Mouse (Mus musculus) stomach, embryonic 15.5 days (tissue): ENCODE results near the gene F10. TPM values are rescaled to one million over a fixed set of nuclear protein-coding genes. Genes with fewer than 3 reads are reported as not detected.

ENCODE experiments used
- ATAC-seq: fragments of 200-750 bp; cut with Nextera tagmentation; 2 replicates; pipeline ENCODE4 v1.8.0; 2017; ENCODE audit warnings: low read depth, moderate number of reproducible peaks, moderate TSS enrichment; ENCODE audit not compliant: insufficient read depth, low FRiP score
- H3K27ac ChIP-seq: fragments of 300-500 bp; sonication (generic); 2 replicates; pipeline ENCODE4 v1.5.1; 2015; ENCODE audit warnings: mild to moderate bottlenecking, inconsistent platforms
- H3K27me3 ChIP-seq: fragments of 300-500 bp; sonication (generic); replicated peaks from 2 replicates; pipeline ENCODE4 v1.6.1; 2015; ENCODE audit warnings: inconsistent platforms
- H3K36me3 ChIP-seq: fragments of 300-500 bp; sonication (generic); 2 replicates; pipeline ENCODE4 v1.6.1; 2015; ENCODE audit warnings: inconsistent platforms
- H3K4me1 ChIP-seq: fragments of 300-500 bp; sonication (generic); 2 replicates; pipeline ENCODE4 v1.6.1; 2015; ENCODE audit warnings: inconsistent platforms
- H3K4me2 ChIP-seq: fragments of 300-500 bp; sonication (generic); 2 replicates; pipeline ENCODE4 v1.6.1; 2015; ENCODE audit warnings: mild to moderate bottlenecking, inconsistent platforms
- H3K4me3 ChIP-seq: fragments of 300-500 bp; sonication (generic); replicated peaks from 2 replicates; pipeline ENCODE4 v1.5.1; 2015; ENCODE audit warnings: inconsistent platforms
- H3K9ac ChIP-seq: fragments of 300-500 bp; sonication (generic); 2 replicates; pipeline ENCODE4 v1.6.1; 2015; ENCODE audit warnings: inconsistent platforms
- H3K9me3 ChIP-seq: fragments of 300-500 bp; sonication (generic); 2 replicates; pipeline ENCODE4 v1.6.1; 2016; ENCODE audit warnings: inconsistent platforms
- WGBS: fragments of 180-500 bp; shearing (Covaris S2); methylation state at CpG from one replicate; pipeline ENCODE4 v1.1.7; 2015; 5-methylcytosine and 5-hydroxymethylcytosine counted together
- polyA plus RNA-seq: library from polyadenylated mRNA; unstranded; fragments of >200 nt; fragmentation: Nextera tagmentation; extraction: Ambion mirVana; gene quantifications from 2 replicates; pipeline ENCODE4 v1.2.1, GENCODE M21; 2015

F10 gene
- polyA plus RNA-seq, 1 experiment from 2014 or later = 15.3 TPM

DNA sequence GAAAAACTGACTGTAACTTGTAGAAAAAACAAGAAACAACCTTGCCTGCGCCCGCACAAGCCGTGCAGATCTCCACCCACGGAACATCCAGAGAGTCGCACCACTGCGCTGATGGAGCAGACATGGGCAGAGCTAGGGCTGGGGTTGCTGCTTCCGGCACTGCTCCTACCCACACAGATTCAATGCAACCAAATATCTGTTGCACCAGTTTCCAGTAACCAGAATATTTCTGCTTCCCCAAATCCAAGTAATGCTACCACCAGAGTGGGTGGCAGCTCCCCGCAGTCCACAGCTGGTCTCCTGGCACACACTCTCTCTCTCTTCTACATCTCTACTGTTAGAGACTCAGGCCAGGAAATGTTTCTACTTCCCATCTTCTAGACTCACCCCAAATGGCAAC lies 15.3 kb upstream of the F10 start:
- no peaks in the 10 kb centered on the region for H3K27me3 ChIP-seq
- WGBS = 91% methylated on average over 8 of the region's 8 CpGs
- no peak overlapping the region for H3K4me3 ChIP-seq
- no peak for ATAC-seq
- H3K9me3 ChIP-seq = no peaks in the 10 kb centered on the region
- H3K4me1 ChIP-seq = no peaks in the 10 kb centered on the region
- H3K36me3 ChIP-seq = no peaks in the 10 kb centered on the region
- no peak overlapping the region for H3K4me2 ChIP-seq
- no peak overlapping the region for H3K9ac ChIP-seq
- no peak overlapping the region for H3K27ac ChIP-seq

DNA sequence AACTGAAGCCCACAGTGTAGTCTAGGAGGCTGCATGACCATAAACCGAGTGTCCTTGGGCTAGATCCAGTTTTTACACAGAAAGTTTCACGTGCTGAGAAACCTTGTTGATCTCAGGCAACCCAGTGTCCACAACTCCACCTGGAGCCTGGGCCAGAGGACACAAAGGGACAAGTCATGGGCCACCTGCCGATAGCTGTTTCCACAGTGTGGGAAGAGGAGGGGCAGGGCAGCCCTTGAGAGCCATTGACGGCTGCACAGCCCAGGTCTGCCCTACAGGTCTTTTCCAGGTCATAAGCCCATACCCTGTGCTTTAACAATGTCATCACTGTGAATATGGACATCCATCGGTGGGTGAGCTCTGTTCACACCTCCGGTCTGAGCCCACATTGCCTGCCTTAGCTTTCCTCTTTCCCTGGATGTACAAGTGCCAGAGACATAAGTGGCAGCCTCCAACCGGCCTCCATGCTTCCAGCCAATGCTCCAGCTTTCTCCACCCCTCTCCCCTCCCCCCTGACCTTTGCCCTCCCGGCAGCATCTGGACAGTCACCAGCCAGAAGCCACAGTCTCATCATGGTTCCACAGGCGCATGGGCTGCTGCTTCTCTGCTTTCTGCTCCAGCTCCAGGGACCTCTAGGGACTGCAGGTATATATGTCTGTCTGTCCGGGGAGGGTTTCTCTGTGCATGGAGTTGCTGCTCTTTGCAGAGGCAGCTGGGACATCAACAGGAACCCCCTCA lies 11.5 kb upstream of the F10 start, which contains the start of gene F7:
F7 (plus strand) TSS at position 548 of the 738 bp plus-strand sequence.
- Histone ChIP-seq H3K9ac (no peak within 1 kb of the TSS), H3K9me3 (no peaks in the 10 kb centered on the region), H3K27ac (no peak within 1 kb of the TSS), H3K36me3 (no peaks in the 10 kb centered on the region), H3K4me2 (no peak within 1 kb of the TSS), H3K4me3 (no peak within 1 kb of the TSS), H3K27me3 (no peaks in the 10 kb centered on the region), H3K4me1 (0 out of 2 replicates have a peak, but pooled peaks cover 2% of the 10 kb centered on the region)
- ATAC-seq = no peak; the same call in 1 of the 2 replicates
- WGBS = 60% methylated on average over 10 of the region's 10 CpGs

GRCm38 (mm10) chr8:13027615-13028014 lies 9.5 kb upstream of the F10 start:
- 79% methylated on average over 5 of the region's 5 CpGs for WGBS
- H3K4me3 ChIP-seq = no peak overlapping the region

DNA sequence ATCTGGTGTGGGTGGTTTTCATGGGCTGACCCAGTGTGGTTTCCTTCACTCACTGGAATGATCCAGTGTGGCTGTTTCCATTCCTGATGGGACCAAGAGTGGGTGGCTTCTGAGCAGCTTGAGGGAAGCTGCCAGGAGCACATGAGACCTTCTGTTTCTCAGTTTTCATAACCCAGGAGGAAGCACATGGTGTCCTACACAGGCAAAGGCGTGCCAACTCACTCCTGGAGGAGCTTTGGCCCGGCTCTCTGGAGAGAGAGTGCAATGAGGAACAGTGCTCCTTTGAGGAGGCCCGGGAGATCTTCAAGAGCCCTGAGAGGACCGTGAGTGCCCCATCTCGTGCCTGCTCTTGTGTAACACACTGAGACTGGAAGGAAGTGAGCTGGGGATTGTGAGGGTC lies 8.6 kb upstream of the F10 start:
- H3K4me1 ChIP-seq = 0 out of 2 replicates have a peak, but pooled peaks cover 2% of the 10 kb centered on the region
- no peak overlapping the region for H3K9ac ChIP-seq
- no peaks in the 10 kb centered on the region for H3K27me3 ChIP-seq
- H3K4me3 ChIP-seq = no peak overlapping the region
- H3K9me3 ChIP-seq = no peaks in the 10 kb centered on the region
- no peak for ATAC-seq
- 73% methylated on average over 5 of the region's 5 CpGs for WGBS
- no peak overlapping the region for H3K4me2 ChIP-seq
- H3K27ac ChIP-seq = no peak overlapping the region
- H3K36me3 ChIP-seq = no peaks in the 10 kb centered on the region

More at GRCm38 (mm10) chr8:13027615-13028014, 9.5 kb upstream of the F10 start:
- H3K9me3 ChIP-seq = no peaks in the 10 kb centered on the region
- ATAC-seq = no peak
- 0 out of 2 replicates have a peak, but pooled peaks cover 2% of the 10 kb centered on the region for H3K4me1 ChIP-seq
- no peak overlapping the region for H3K27ac ChIP-seq
- H3K4me2 ChIP-seq = no peak overlapping the region
- H3K27me3 ChIP-seq = no peaks in the 10 kb centered on the region
- H3K9ac ChIP-seq = no peak overlapping the region
- H3K36me3 ChIP-seq = no peaks in the 10 kb centered on the region

DNA sequence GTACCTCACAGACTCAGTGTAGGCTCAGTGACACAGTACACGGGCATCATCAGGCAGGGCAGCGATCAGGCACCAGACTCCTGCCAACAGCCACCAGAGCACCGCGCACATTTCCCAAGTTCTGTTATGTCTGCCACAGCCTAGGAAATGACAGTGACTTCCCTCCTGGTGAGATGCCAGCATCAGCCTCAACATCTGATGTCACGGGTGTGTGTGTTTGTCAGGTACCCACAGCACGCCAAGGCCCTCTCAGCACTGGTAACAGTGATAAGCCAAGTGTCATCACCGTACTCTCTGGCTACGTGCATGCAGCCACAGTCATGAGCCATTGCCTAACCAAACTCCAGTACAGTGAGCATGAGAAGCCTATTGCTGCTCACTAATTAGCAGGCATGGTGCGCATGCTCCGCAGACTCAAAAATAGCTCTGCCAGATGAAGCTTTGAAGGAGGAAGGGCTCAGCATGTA lies 729 bp upstream of the F10 start:
- no peak overlapping the region for H3K9ac ChIP-seq
- H3K27me3 ChIP-seq = no peaks in the 10 kb centered on the region
- H3K27ac ChIP-seq = no peak overlapping the region
- WGBS = 88% methylated on average over 10 of the region's 10 CpGs
- H3K4me3 ChIP-seq = no peak overlapping the region
- no peak for ATAC-seq
- H3K4me1 ChIP-seq = no peaks in the 10 kb centered on the region; the same call in 1 of the 2 replicates
- no peak overlapping the region for H3K4me2 ChIP-seq
- no peaks in the 10 kb centered on the region for H3K36me3 ChIP-seq
- no peaks in the 10 kb centered on the region for H3K9me3 ChIP-seq

- Histone ChIP-seq H3K27ac (no peak overlapping the region), H3K27me3 (no peaks in the 10 kb centered on the region), H3K4me3 (no peak overlapping the region), H3K9ac (no peak overlapping the region), H3K9me3 (no peaks in the 10 kb centered on the region), H3K36me3 (no peaks in the 10 kb centered on the region), H3K4me1 (no peaks in the 10 kb centered on the region; the same call in 1 of the 2 replicates), H3K4me2 (no peak overlapping the region)
- ATAC-seq = peak; percentile 73; the same call in 1 of the 2 replicates
- 46% methylated on average over 5 of the region's 5 CpGs for WGBS
Observed at GRCm38 (mm10) chr8:13037569-13037968, 461 bp downstream of the F10 start.

- H3K27me3 ChIP-seq = no peaks in the 10 kb centered on the region
- H3K9me3 ChIP-seq = no peaks in the 10 kb centered on the region
- H3K9ac ChIP-seq = no peak overlapping the region
- H3K36me3 ChIP-seq = no peaks in the 10 kb centered on the region
- no peak for ATAC-seq
- no peak overlapping the region for H3K27ac ChIP-seq
- 76% methylated on average over 6 of the region's 6 CpGs for WGBS
- no peaks in the 10 kb centered on the region; the same call in 1 of the 2 replicates for H3K4me1 ChIP-seq
- H3K4me3 ChIP-seq = no peak overlapping the region
- H3K4me2 ChIP-seq = no peak overlapping the region
Observed at GRCm38 (mm10) chr8:13039054-13039453, 1.9 kb downstream of the F10 start.

GRCm38 (mm10) chr8:13041459-13041858 lies 4.4 kb downstream of the F10 start:
- no peak overlapping the region for H3K4me2 ChIP-seq
- H3K9ac ChIP-seq = no peak overlapping the region
- H3K27me3 ChIP-seq = no peaks in the 10 kb centered on the region
- H3K27ac ChIP-seq = no peak overlapping the region
- WGBS = 68% methylated on average over 4 of the region's 4 CpGs
- no peaks in the 10 kb centered on the region; the same call in 1 of the 2 replicates for H3K4me1 ChIP-seq
- no peaks in the 10 kb centered on the region for H3K36me3 ChIP-seq
- no peak for ATAC-seq
- H3K9me3 ChIP-seq = no peaks in the 10 kb centered on the region
- H3K4me3 ChIP-seq = no peak overlapping the region

GRCm38 (mm10) chr8:13047652-13048051 lies 10.5 kb downstream of the F10 start:
- no peak for ATAC-seq
- no peaks in the 10 kb centered on the region for H3K9me3 ChIP-seq
- H3K9ac ChIP-seq = no peak overlapping the region
- no peak overlapping the region for H3K4me3 ChIP-seq
- no peak overlapping the region for H3K4me2 ChIP-seq
- H3K27me3 ChIP-seq = no peaks in the 10 kb centered on the region
- no peaks in the 10 kb centered on the region for H3K4me1 ChIP-seq
- no peak overlapping the region for H3K27ac ChIP-seq
- no peaks in the 10 kb centered on the region for H3K36me3 ChIP-seq
- WGBS = 62% methylated on average over 5 of the region's 5 CpGs

- H3K27me3 ChIP-seq = no peaks in the 10 kb centered on the region
- no peaks in the 10 kb centered on the region for H3K4me1 ChIP-seq
- no peak for ATAC-seq
Observed at GRCm38 (mm10) chr8:13050550-13050949, 13.4 kb downstream of the F10 start.

GRCm38 (mm10) chr8:13057351-13057750 lies 20.2 kb downstream of the F10 start:
- WGBS = 72% methylated on average over 4 of the region's 4 CpGs
- no peaks in the 10 kb centered on the region for H3K4me1 ChIP-seq
- ATAC-seq = peak; percentile 38; the same call in 1 of the 2 replicates

More at GRCm38 (mm10) chr8:13050550-13050949, 13.4 kb downstream of the F10 start:
- Histone ChIP-seq H3K9ac (no peak overlapping the region), H3K9me3 (no peaks in the 10 kb centered on the region), H3K27ac (no peak overlapping the region), H3K4me3 (no peak overlapping the region), H3K4me2 (no peak overlapping the region), H3K36me3 (no peaks in the 10 kb centered on the region)
- WGBS = 81% methylated on average over 10 of the region's 10 CpGs

DNA sequence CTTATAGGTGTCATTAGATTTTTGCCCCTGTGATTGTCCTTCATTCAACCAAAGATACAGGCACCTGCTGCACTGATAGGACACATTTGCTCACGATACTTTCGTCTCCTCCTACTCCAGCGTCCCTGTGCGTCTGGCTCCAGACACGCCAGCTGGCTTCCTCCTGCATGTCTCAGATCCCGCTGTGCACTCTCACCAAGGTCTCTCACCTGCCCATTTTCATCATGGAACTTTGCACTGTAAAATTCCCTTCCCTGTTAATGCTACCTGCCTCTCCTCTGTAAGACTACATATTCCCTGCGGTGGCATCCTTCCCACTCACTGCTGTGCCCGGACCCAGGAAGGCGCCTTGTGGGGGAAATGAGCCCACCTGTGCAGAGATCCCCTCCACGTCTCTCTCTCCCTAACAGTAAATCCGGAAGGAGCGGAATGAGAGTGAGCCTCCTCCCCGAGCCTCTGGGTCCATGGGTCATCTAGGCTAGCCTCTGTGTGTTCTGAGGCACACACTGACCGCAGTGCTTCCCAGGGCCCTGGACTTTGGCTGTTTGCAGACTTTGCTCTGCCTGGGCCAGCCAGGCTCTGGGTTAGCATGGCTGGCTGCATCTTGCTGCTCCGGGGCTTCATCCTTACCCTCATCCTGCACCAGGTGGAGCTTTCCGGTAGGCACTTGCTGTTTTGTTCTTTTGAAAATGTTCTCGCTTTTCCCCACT lies 23.5 kb downstream of the F10 start, which contains the start of gene Proz:
Proz (plus strand) TSS at position 474 of the 710 bp plus-strand sequence.
- Histone ChIP-seq H3K9ac (no peak within 1 kb of the TSS), H3K4me1 (no peaks in the 10 kb centered on the region), H3K4me2 (no peak within 1 kb of the TSS), H3K27ac (no peak within 1 kb of the TSS), H3K27me3 (no peaks in the 10 kb centered on the region), H3K9me3 (no peaks in the 10 kb centered on the region), H3K4me3 (no peak within 1 kb of the TSS), H3K36me3 (no peaks in the 10 kb centered on the region)
- 70% methylated on average over 17 of the region's 17 CpGs for WGBS
- peak; percentile 45; the same call in 1 of the 2 replicates for ATAC-seq

More at GRCm38 (mm10) chr8:13057351-13057750, 20.2 kb downstream of the F10 start:
- Histone ChIP-seq H3K27me3 (no peaks in the 10 kb centered on the region), H3K4me2 (no peak overlapping the region), H3K4me3 (no peak overlapping the region), H3K9ac (no peak overlapping the region), H3K27ac (no peak overlapping the region), H3K9me3 (no peaks in the 10 kb centered on the region), H3K36me3 (no peaks in the 10 kb centered on the region)
